Mouse (Mus musculus): Measurements from ENCODE around the gene Zfp11. TPM values are rescaled to one million over a fixed set of nuclear protein-coding genes. Genes with fewer than 3 reads are reported as not detected.

Zfp11 gene
- polyA plus RNA-seq, 1 experiment from 2014 or later, result 9.3 TPM

Other genes with a start within 250 kb of the Zfp11 start
- gene Sfswap, start 168.9 kb downstream of the Zfp11 start, polyA plus RNA-seq (2015; fragmentation: Nextera tagmentation; extraction: Ambion mirVana), result 61.0 and 61.7 TPM in 2 replicates
- 17.9 and 20.2 TPM in 2 replicates for gene Mmp17, start 85.9 kb downstream of the Zfp11 start, polyA plus RNA-seq (2015; fragmentation: Nextera tagmentation; extraction: Ambion mirVana)
- gene Sept14, start 38.4 kb upstream of the Zfp11 start, polyA plus RNA-seq (2015; fragmentation: Nextera tagmentation; extraction: Ambion mirVana), result not detected in 2 replicates
- gene Mrps17, start 45.4 kb upstream of the Zfp11 start, polyA plus RNA-seq (2015; fragmentation: Nextera tagmentation; extraction: Ambion mirVana), result 189 TPM in 2 replicates
- 75.0 and 79.4 TPM in 2 replicates for gene Nipsnap2, start 55.0 kb upstream of the Zfp11 start, polyA plus RNA-seq (2015; fragmentation: Nextera tagmentation; extraction: Ambion mirVana)
- 47.9 and 48.0 TPM in 2 replicates for gene Psph, start 117.3 kb upstream of the Zfp11 start, polyA plus RNA-seq (2015; fragmentation: Nextera tagmentation; extraction: Ambion mirVana)
- gene Sumf2, start 176.9 kb upstream of the Zfp11 start, polyA plus RNA-seq (2015; fragmentation: Nextera tagmentation; extraction: Ambion mirVana), result 25.4 and 27.0 TPM in 2 replicates
- gene Chchd2, start 217.4 kb upstream of the Zfp11 start, polyA plus RNA-seq (2015; fragmentation: Nextera tagmentation; extraction: Ambion mirVana), result 895 and 945 TPM in 2 replicates
- gene Zbed5, start 225.6 kb upstream of the Zfp11 start, polyA plus RNA-seq (2015; fragmentation: Nextera tagmentation; extraction: Ambion mirVana), result 16.3 and 17.2 TPM in 2 replicates
- gene Phkg1, start 228.4 kb upstream of the Zfp11 start, polyA plus RNA-seq (2015; fragmentation: Nextera tagmentation; extraction: Ambion mirVana), result 0.45 and 0.50 TPM in 2 replicates
- gene Nupr1l, start 238.4 kb upstream of the Zfp11 start, polyA plus RNA-seq (2015; fragmentation: Nextera tagmentation; extraction: Ambion mirVana), result 3.9 and 6.0 TPM in 2 replicates